Mouse (Mus musculus): ENCODE results near the gene Fyb. TPM values are rescaled to one million over a fixed set of nuclear protein-coding genes. Genes with fewer than 3 reads are reported as not detected.

Fyb gene
- 1.5 and 2.9 TPM in 2 replicates for polyA plus RNA-seq (2016; fragmentation: Nextera tagmentation; extraction: Ambion mirVana)

DNA sequence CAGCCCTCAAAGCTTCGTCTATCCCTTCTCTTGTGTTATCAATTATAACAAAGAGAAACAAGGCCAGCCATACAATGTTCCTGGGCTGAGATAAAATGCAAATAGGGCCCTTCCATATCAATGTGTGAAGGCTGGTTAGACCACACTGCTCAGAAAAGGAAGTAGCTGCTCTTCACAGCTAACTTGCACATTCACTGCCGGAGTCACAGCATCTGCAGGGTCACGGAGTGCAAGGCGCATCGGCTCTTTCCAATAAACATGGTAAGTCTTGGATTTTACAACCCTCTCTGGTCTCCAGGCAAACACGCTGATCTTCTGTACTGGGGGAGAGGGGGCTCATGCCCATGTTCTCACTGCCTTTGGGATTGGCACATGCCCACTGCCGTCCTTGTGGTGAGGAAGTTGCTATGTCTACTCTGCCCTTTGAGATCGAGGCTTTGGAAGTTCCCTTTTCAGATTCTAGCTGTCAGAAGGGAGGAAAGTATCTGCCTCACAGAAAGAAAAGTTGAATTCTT is at the start of gene Fyb:
Fyb (plus strand) TSS at position 201 of the 515 bp plus-strand sequence.
- DNase-seq (ENCODE audit: low spot score), result no peak
- H3K27me3 ChIP-seq (ENCODE audit: low read depth, poor library complexity, severe bottlenecking), result no peaks in the 10 kb centered on the region

DNA sequence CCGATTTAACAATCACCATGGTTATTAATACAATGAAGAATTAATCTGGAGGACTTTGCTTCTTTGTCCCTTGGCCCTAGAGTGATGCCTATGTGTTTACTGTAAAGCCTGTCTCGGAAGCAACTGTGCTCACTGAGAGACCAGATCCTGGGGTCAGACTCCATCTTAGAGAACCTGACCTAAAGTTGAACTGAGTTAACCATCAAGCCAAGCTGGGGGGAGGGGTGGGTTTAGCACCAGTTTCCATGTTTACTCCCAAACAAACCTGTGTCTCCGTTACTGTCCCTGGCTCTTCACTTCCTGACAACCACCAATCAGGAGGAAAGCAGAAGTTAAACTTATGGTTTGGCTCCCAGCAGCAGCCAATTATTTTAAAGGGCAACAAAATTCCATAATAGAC is 39.1 kb upstream of the Fyb start:
- DNase-seq (ENCODE audit: low spot score), result no peak
- H3K4me1 ChIP-seq, result no peaks in the 10 kb centered on the region
- no peaks in the 10 kb centered on the region for H3K9me3 ChIP-seq (replicated peaks)
- H3K4me3 ChIP-seq, result no peak overlapping the region
- H3K36me3 ChIP-seq, result no peaks in the 10 kb centered on the region
- H3K27ac ChIP-seq, result no peak overlapping the region
- no peaks in the 10 kb centered on the region for H3K27me3 ChIP-seq (ENCODE audit: low read depth, poor library complexity, severe bottlenecking)
- WGBS, result 80% methylated on average over 3 of the region's 3 CpGs

More for the DNA sequence above, at the start of gene Fyb:
- no peak within 1 kb of the TSS for H3K27ac ChIP-seq
- no peaks in the 10 kb centered on the region for H3K4me1 ChIP-seq
- 86% methylated on average over 8 of the region's 8 CpGs for WGBS
- no peak within 1 kb of the TSS for H3K4me3 ChIP-seq
- no peaks in the 10 kb centered on the region for H3K36me3 ChIP-seq
- H3K9me3 ChIP-seq (replicated peaks), result no peaks in the 10 kb centered on the region

DNA sequence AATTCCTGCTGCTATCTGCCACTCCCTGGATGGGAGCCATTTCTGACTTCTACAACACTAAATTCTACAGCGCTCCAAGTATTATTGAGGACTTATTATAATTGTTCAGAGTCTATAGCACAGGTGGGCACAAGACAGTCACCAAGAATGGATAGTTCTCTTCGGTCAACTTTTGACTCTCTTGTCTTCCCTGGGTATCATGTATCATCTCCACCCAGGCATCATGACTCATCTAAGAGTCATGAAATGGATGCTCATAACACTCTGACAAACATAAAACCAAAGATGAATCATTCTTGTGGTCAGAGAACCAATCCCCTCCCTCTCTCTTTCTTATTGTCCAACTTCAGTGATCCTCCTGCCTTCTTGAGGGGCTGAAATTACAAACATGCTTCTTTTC is 30.3 kb upstream of the Fyb start:
- DNase-seq (ENCODE audit: low spot score), result no peak
- no peaks in the 10 kb centered on the region for H3K36me3 ChIP-seq
- H3K27ac ChIP-seq, result no peak overlapping the region
- no peaks in the 10 kb centered on the region for H3K4me1 ChIP-seq
- H3K9me3 ChIP-seq (replicated peaks), result no peaks in the 10 kb centered on the region
- H3K4me3 ChIP-seq, result no peak overlapping the region
- H3K27me3 ChIP-seq (ENCODE audit: low read depth, poor library complexity, severe bottlenecking), result no peaks in the 10 kb centered on the region
- 95% methylated on average over 2 of the region's 2 CpGs for WGBS

DNA sequence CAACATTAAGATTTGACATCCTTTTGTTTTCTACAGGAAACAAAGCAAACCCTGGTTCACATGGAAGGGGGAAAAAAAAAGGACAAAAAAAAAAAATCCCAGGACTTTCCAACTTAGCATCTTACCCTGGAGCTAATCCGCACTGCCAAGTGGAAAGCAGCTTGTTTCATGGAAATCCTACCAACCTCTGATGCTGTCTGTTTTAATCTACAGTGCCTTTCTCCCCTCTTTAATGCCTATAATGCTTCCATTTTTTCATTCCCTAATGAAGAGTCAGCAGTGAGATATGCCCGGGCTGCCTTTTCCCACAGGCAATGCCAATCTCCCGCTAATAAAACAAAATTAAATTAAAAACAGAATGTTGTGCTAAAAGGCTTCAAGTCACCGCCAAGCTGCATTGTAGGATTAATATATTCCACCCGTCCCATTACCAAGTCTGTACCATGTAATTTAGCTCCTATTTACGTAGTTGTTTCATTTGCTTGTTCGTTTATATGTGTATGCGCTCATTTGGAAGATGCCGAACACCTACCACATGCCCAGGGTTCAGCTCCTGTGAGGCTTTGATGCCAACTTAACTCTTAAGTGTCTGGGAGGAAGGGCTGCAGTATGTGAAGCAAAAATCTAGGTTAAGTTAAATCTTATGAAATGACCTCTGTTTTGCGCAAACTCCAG is 24.1 kb upstream of the Fyb start:
- no peaks in the 10 kb centered on the region for H3K27me3 ChIP-seq (ENCODE audit: low read depth, poor library complexity, severe bottlenecking)
- H3K36me3 ChIP-seq, result no peaks in the 10 kb centered on the region
- 71% methylated on average over 10 of the region's 10 CpGs for WGBS
- H3K4me3 ChIP-seq, result no peak overlapping the region
- no peak for DNase-seq (ENCODE audit: low spot score)
- no peaks in the 10 kb centered on the region for H3K9me3 ChIP-seq (replicated peaks)
- H3K27ac ChIP-seq, result no peak overlapping the region
- H3K4me1 ChIP-seq, result peaks cover 7% of the 10 kb centered on the region; the same call in 1 of the 2 replicates

DNA sequence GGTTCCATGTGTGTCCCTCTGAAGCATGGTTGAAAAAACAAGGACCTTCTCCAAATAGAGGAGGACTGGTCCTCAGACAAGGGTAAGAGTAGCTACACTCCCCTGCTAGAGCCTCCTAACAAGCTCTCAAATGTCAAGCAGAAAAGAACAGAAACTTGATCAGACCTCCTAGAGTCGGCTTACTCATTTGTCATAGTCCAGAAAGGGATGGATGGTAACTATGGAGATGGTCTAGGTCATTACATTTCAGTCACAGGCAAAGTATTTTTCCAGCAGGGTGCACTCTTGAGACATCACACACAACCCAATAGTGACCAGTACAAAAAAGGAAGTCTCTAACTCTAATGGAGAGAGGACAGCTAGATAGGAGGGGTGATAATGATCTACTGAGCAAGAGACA is 21.9 kb upstream of the Fyb start:
- Histone ChIP-seq H3K36me3 (no peaks in the 10 kb centered on the region), H3K27ac (no peak overlapping the region), H3K4me1 (peaks cover 7% of the 10 kb centered on the region; the same call in 1 of the 2 replicates), H3K27me3 (ENCODE audit: low read depth, poor library complexity, severe bottlenecking) (no peaks in the 10 kb centered on the region), H3K9me3 (replicated peaks) (no peaks in the 10 kb centered on the region), H3K4me3 (no peak overlapping the region)
- WGBS, result 68% methylated on average over 1 of the region's 1 CpGs
- DNase-seq (ENCODE audit: low spot score), result no peak

DNA sequence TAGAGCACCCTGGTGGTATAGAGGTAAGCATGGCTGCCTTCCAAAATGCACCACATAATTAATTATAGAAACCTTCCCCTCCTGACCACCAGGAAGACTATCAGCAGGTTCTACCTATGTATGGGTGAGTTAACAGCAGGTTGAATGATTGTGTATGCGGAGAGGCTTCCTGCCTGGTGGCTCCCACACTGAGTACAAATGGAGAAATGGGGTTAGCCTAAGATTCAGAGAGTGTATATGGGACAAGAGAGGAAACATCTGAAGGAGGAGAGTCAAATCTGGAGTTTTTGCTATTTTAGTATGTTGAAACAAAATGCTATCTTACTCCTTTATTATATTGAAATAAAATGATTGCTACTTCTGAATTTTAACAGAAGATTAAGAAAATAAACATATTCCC is 5.1 kb upstream of the Fyb start:
- H3K4me3 ChIP-seq, result no peak overlapping the region
- WGBS, result 100% methylated on average over 1 of the region's 1 CpGs

DNA sequence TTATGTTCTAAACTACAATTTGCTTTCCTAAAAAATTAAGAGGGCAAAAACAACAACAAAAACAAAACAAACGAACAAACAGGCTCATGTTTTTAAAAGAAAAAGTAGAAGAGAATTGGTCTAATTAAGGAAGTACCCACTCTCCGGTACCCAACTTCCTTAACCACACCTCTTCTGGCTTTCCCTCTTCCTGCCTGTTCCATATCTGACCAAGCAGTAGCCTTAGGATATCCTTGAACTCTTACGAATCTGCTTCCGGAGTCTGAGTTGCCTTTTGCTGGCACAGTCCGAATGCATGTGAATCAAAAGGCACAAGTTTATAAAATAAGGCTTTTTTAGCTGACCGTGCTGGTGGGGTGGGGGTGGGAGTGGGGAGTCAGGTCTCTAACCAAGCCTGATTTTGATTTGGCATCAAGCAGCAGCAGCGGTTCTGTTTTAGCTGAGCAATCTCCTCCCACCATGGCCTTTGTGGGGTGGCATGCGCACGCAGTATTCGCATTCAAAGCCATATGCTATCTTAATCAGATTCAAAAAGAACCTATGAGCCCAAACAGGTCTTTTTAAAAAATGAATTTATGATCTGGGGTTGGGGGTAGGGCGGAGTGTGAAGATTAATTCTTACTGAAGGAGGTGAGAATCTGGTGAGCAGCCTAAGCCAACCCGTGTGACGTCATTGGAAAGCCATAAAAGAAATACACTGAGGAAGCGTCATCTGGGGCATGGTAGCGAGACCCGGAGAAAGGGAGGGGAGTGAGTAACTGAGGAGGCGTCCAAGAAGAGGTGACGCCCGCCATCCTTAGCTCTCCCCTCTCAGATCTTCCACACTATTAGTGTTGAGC is 3.0 kb upstream of the Fyb start:
- no peaks in the 10 kb centered on the region for H3K27me3 ChIP-seq (ENCODE audit: low read depth, poor library complexity, severe bottlenecking)
- H3K4me3 ChIP-seq, result no peak overlapping the region
- no peaks in the 10 kb centered on the region for H3K4me1 ChIP-seq
- 88% methylated on average over 19 of the region's 19 CpGs for WGBS
- H3K9me3 ChIP-seq (replicated peaks), result no peaks in the 10 kb centered on the region
- H3K36me3 ChIP-seq, result no peaks in the 10 kb centered on the region
- DNase-seq (ENCODE audit: low spot score), result no peak
- no peak overlapping the region for H3K27ac ChIP-seq

More for the DNA sequence above, 5.1 kb upstream of the Fyb start:
- Histone ChIP-seq H3K27me3 (ENCODE audit: low read depth, poor library complexity, severe bottlenecking) (no peaks in the 10 kb centered on the region), H3K9me3 (replicated peaks) (no peaks in the 10 kb centered on the region), H3K36me3 (no peaks in the 10 kb centered on the region), H3K4me1 (no peaks in the 10 kb centered on the region), H3K27ac (no peak overlapping the region)
- DNase-seq (ENCODE audit: low spot score), result no peak

DNA sequence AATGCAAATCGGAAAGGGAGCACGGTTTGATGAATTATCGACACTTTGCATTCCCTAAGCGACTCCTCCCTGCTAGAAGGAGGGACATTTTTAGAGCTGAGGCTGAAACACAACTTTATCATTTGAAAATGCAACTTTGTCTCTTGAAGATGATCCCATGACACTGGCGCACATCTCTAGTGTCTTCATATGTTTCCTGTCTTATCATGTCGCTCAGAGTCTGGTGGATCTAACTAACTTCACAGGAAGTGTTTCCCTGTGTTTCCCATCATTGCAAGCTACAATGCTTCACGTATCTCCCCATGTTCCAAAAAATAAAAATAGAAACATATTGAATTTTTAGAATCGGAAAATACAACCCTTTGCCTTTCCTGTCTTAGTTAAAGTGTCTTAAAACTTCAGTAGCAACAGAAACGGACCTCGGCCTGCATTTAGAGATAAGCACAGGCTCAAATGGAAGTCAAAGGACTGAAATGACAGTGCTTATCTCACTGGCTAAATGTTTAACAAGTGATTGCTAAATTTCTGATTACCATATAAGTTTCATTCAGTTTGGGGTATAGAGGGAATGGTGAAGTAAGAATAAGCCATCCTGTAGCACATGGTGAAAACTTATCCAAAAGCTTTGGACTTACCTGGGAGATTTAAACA is 2.0 kb upstream of the Fyb start:
- H3K9me3 ChIP-seq (replicated peaks), result no peaks in the 10 kb centered on the region
- WGBS, result 91% methylated on average over 10 of the region's 10 CpGs

DNA sequence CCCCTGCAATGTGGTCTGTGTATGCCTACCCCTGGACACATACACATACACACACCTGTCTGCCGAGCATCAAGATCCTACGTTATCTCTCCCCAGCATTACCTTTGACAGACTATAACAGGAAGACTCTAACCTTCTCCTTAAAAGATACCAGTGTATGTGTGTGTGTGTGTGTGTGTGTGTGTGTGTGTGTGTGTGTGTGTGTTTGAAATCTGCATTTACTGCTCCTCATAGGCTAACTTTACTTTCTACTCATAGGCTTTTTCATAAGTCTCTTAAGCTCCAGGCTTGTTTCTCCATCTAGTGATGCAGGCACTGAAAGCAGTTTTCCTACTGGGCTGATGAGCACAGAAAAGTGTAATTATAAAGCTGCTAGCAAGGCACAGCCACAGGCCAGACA is 2.1 kb downstream of the Fyb start:
- no peak overlapping the region for H3K27ac ChIP-seq
- H3K9me3 ChIP-seq (replicated peaks), result no peaks in the 10 kb centered on the region
- DNase-seq (ENCODE audit: low spot score), result no peak
- H3K4me3 ChIP-seq, result no peak overlapping the region
- no peaks in the 10 kb centered on the region for H3K27me3 ChIP-seq (ENCODE audit: low read depth, poor library complexity, severe bottlenecking)
- H3K36me3 ChIP-seq, result no peaks in the 10 kb centered on the region
- 88% methylated on average over 2 of the region's 2 CpGs for WGBS
- H3K4me1 ChIP-seq, result no peaks in the 10 kb centered on the region

More for the DNA sequence above, 2.0 kb upstream of the Fyb start:
- no peaks in the 10 kb centered on the region for H3K36me3 ChIP-seq
- no peak overlapping the region for H3K27ac ChIP-seq
- no peaks in the 10 kb centered on the region for H3K4me1 ChIP-seq
- no peak for DNase-seq (ENCODE audit: low spot score)
- H3K27me3 ChIP-seq (ENCODE audit: low read depth, poor library complexity, severe bottlenecking), result no peaks in the 10 kb centered on the region
- H3K4me3 ChIP-seq, result no peak overlapping the region

DNA sequence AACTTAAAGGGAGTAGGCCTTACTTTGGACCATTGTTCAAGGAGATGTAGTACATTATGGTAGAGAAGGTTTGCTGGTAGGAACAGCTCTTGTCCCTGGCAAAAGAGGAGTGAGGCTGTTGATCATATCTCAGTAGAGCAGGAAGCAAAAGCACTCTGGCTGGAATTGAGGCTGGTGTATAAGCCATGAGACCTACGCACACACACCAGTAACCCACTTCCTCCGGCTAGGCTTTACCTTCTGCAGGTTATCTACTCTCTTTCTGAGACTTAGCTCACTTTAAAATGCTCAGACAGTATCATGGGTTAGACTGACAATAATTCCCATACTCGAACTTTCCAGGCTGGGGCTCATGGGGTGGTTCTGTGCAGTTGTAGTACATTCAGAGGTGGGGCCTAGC is 2.7 kb downstream of the Fyb start:
- no peaks in the 10 kb centered on the region for H3K27me3 ChIP-seq (ENCODE audit: low read depth, poor library complexity, severe bottlenecking)
- H3K4me3 ChIP-seq, result no peak overlapping the region
- DNase-seq (ENCODE audit: low spot score), result no peak
- no peaks in the 10 kb centered on the region for H3K9me3 ChIP-seq (replicated peaks)
- H3K27ac ChIP-seq, result no peak overlapping the region
- 89% methylated on average over 3 of the region's 3 CpGs for WGBS
- H3K4me1 ChIP-seq, result no peaks in the 10 kb centered on the region
- no peaks in the 10 kb centered on the region for H3K36me3 ChIP-seq

DNA sequence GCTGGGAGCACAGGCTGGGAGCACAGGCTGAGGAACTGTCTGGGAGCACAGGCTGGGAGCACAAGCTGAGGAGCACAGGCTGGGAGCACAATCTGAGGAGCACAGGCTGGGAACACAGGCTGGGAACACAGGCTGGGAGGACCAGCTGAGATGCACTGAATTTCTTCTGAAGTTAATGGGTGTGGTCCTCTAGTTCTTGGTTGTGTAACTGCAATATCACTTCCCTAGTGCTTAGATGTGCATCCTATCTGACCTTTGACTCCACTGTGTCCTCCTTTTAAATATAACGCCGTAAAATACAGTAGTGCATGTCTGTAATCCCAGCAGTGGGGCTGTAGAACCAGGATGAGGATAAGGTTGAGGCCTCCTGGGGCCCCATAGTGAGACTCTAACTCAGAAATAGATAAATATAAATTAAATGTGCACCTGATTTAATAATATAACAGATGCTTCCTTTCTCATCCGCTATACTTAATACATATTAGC is 11.2 kb downstream of the Fyb start:
- WGBS, result 89% methylated on average over 3 of the region's 3 CpGs
- no peak overlapping the region for H3K27ac ChIP-seq

DNA sequence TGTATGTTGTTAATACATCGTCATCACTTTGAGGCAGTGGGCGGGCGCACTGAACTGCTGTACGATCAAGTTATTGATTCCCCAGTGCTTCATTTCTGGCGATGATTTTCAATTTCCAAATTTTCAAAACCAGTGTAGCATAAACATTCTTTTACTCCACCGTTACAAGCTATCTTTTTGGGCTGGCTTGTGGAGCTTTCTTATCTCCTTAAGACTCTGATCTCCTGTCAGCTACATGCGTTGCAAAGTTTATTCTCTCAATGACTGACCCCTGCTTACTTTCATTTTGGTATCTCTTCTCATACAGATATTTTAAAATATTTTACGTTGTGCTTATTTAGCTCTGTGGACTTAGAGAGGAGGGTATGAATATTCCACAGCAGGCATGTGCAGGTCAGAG is 11.9 kb downstream of the Fyb start:
- H3K27me3 ChIP-seq (ENCODE audit: low read depth, poor library complexity, severe bottlenecking), result no peaks in the 10 kb centered on the region
- H3K4me1 ChIP-seq, result no peaks in the 10 kb centered on the region
- no peaks in the 10 kb centered on the region for H3K9me3 ChIP-seq (replicated peaks)
- no peak for DNase-seq (ENCODE audit: low spot score)
- no peak overlapping the region for H3K27ac ChIP-seq
- WGBS, result 88% methylated on average over 8 of the region's 8 CpGs
- H3K4me3 ChIP-seq, result no peak overlapping the region
- H3K36me3 ChIP-seq, result no peaks in the 10 kb centered on the region

More for the DNA sequence above, 11.2 kb downstream of the Fyb start:
- no peaks in the 10 kb centered on the region for H3K4me1 ChIP-seq
- no peaks in the 10 kb centered on the region for H3K36me3 ChIP-seq
- no peaks in the 10 kb centered on the region for H3K9me3 ChIP-seq (replicated peaks)
- no peak overlapping the region for H3K4me3 ChIP-seq
- no peak for DNase-seq (ENCODE audit: low spot score)
- no peaks in the 10 kb centered on the region for H3K27me3 ChIP-seq (ENCODE audit: low read depth, poor library complexity, severe bottlenecking)

All from limb, embryonic 10.5 days (tissue).